Mouse (Mus musculus): ENCODE data around the gene Zfp978.
"Not testable (repeated sequence)": the region's sequence is repeated elsewhere in the genome, so short reads cannot be mapped to it uniquely, and the experiment has no call there.

Zfp978 gene

GRCm38 (mm10) chr4:147361003-147361402, at the start of gene Zfp978:
Gene Zfp978, plus strand, starts transcription at chr4:147361303.
- not testable (repeated sequence) for DNase-seq

DNA sequence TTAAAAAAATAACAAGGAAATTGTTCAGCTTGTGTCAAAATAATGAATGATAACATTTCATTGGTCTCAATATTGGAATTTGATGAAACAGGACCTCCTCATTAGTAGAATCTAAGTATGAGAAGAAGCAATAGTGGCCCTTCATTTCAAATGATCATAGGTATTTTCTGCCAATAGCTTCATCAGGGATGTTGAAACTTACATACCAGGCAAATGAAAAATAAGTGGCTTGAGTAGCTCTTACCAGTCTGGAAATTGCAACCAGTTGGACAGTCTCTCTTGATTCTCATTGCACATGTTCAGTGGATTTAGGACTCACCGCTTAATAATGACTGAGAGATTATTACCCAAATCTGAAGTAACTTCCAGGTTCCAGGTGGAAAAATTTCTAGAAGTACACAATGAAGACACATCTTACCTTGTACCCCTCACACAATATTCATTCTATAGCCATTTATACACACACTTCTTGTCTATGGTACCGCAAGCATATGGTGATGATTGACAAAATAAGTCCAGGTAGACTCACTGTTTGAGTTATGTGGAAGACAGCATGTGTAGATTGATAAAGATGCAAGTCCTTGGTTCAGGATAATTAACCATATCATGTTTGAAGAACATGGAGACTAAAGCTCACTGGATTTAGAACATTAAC, 25.9 kb upstream of the Zfp978 start:
- DNase-seq: not testable (repeated sequence)

DNA sequence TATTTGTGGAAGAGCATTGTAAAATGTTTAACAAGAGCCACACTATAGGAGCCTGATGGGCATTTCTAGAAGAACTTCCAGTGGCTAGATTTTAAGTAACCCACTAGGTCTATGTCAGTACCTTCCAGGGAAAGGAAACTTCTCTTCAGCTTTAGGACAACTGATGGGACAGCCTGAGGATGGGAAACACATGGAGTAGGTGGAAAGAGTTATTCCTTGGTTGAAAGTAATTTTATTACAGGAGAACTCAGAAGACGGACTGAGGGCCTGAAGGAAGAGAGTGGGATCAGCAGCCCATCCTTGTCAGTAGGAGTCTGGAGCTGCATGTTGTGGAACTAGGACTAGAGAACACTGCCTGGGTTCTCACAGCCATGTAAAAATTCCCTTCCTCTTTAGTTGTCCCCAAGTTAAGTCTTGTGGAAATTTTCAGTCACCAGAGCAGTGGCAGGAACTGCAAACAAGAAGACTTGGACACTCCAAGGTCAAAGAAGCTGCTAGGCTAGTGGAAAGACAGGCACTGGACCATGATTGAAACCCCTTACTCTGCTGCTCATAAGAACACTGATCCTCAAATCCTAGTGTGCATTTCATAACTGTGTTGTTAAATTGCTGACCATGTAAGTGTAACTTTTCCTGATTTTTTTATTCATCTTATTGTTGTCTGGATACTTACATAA, 25.3 kb upstream of the Zfp978 start:
- DNase-seq: not testable (repeated sequence)

- DNase-seq: not testable (repeated sequence)
Observed at GRCm38 (mm10) chr4:147336368-147337195, 24.5 kb upstream of the Zfp978 start.

DNA sequence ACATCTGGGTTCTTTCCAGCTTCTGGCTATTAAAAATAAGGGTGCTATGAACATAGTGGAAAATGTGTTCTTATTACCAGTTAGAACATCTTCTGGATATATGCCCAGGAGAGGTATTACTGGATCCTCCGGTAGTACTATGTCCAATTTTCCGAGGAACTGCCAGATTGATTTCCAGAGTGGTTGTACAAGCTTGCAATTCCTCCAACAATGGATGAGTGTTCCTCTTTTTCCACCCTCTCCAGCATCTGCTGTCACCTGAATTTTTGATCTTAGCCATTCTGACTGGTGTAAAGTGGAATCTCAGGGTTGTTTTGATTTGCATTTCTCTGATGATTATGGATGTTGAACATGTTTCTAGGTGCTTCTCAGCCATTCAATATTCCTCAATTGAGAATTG, 23.6 kb upstream of the Zfp978 start:
- not testable (repeated sequence) for DNase-seq

DNA sequence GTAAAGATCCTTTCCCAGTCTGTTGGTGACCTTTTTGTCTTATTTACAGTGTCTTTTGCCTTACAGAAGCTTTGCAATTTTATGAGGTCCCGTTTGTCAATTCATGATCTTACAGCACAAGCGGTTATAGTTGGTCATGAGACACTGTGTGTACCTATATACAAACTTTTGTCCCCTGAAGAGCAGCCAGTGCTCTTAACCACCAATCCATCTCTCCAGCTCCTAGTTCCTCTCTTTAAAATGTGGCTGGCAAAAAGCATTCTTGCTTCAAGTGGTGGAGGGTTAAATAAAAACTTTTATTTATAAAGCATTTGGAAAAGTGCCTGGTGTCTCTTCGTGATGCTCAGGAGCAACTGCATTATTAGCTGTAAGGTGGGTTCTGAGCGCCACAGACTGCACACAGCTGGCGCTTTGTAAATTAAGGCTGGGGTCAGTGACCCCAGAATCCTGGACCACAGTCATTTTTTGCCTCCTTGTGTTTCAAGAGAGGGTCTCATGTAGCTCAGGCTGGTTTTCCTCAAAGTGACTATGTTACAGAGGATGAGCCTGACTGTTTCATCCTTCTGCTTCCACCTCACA, 23.0 kb upstream of the Zfp978 start:
- no peak for DNase-seq

- DNase-seq: not testable (repeated sequence)
Observed at GRCm38 (mm10) chr4:147338706-147339105, 22.4 kb upstream of the Zfp978 start.

DNA sequence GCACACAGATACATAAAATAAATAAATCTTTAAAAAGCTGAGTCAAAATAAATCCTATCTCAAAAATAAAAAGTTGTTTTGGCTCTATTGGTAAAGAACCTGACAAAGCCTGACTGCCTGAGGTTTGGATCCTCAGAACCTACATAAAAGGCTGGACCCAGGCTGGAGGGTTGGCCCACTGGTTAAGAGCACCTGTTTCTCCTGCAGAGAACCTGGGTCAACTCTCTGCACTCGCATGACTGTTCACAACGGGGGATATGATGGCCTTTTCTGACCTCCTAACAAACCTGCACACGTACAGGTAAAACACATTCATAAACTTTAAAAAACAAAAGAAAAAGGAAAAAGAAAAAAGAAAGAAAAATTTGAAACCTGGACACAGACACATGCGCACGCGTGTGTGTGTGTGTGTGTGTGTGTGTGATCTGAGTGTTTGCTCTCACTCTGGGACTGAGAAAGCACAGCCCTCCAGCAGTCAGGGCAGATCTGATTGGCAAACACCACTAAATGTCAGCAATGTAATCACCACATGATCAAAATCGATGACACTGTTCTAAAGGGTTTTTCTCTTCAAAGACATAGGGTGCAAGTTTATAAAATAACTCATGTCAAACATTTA, 21.4 kb upstream of the Zfp978 start:
- DNase-seq: not testable (repeated sequence)

- DNase-seq: not testable (repeated sequence)
Observed at GRCm38 (mm10) chr4:147340236-147340635, 20.9 kb upstream of the Zfp978 start.

DNA sequence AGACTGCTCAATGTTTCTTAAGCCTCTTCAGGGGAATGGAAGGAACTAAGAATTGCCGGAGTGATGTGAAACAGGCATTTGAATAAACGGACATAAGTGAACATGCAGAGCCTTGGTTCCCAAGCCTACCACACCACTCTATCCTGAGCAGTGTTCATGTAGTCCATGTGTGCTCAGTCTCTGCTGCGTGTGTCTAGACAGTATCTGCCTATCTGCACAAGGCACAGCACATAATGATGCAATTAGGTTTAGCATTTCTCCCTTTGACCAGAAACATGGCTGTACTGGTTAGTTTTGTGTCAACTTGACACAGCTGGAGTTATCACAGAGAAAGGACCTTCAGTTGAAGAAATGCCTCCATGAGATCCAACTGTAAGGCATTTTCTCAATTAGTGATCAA, 20.2 kb upstream of the Zfp978 start:
- DNase-seq: not testable (repeated sequence)

DNA sequence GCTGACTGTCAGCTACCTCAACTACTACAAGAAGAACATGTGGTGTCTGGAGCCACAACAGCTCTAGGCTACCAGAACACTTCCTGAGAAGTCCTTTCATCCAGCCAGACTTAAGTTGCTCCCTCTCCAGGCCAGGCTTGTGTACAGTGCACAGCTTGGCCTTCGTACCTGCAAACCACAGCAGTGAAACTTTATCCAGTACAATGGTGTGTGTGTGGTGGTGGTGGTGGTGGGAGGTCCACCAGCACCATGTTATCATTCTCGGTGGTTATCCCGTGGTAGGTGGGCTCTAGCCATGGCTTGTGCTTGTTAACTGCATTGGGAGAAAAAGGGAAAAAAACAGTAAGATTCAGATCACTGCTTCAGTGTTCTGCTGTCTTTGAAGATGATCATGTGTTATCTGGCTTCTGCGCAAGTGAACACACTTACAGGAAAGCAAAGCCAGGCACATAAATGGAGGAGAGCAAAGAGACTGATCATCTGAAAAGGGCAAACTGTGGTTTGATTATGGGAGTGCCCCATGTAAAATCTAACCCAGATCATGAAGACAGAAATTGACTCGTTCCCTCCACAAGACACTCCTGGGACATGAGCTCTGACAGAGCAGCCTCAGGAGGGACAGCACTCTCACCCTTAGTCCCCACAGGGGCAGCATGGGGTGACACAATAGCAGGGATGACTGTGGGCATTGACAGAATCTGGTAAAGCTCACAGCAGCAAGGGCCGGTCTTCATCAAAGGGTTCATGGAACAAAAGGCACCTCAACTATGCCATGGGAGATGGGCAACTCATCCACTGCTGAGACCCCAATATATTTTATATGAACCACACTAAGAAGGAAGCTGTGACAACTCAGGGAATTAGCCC, 17.8 kb upstream of the Zfp978 start:
- DNase-seq: not testable (repeated sequence)

DNA sequence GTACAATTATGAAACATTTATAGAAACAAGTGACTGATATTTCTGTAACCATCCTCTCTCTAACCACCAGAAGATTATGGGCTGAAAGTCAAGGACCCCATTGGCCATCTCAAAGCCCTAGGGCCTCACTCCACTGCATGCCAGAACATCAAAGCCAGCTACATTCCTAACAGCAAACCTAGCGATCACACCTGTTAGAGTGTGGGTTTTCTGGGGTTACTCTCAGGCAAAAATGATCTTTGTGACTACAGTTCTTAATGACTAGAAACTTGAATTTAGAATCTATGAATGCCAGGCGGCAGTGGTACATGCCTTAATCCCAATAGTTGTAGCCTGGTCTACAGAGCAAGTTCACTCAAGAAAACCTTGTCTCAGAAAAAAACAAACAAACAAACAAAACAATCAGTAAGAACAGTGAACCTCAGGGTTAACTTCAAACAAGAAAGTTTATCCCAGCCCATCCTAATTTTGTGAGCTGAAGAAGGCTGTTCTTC, 16.0 kb upstream of the Zfp978 start:
- DNase-seq: not testable (repeated sequence)

GRCm38 (mm10) chr4:147346361-147347035, 14.6 kb upstream of the Zfp978 start:
- DNase-seq: not testable (repeated sequence)

DNA sequence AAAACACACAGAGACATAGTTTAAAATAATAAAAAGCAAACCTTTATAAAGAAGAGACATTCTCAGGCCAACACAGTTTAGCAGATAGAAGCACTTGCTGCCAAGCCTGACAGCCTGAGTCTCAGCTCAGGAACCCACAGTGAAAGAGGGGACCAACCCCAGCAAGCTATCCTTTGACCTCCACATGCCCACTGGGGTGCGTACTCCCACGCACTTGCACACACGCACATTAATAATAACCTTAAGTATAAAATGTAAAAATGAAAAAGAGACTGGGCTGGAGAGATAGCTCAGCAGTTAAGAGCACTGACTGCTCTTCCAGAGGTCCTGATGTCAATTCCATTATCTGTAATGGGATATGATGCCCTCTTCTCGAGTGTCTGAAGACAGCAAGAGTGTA, 13.8 kb upstream of the Zfp978 start:
- DNase-seq: not testable (repeated sequence)

DNA sequence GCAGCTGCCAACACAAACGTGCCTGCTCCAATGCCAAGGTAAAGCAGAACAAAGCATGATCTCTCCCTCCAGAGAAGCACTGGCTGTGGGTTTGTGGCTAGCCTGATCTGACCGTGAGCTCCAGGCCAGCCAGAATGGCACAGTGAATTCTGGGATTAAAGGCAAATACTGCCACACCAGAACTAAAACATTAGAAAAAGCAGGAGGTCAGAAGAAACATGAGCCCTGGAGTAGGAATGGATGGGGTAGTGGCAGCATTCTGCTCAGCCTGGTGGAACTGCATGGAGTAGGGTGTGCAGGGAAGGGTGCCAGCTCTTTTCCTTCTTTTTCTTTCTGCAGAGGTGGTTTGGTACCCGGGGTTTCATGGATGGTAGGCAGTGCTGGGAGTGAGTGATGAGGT, 13.2 kb upstream of the Zfp978 start:
- not testable (repeated sequence) for DNase-seq

GRCm38 (mm10) chr4:147348401-147348800, 12.7 kb upstream of the Zfp978 start:
- not testable (repeated sequence) for DNase-seq

DNA sequence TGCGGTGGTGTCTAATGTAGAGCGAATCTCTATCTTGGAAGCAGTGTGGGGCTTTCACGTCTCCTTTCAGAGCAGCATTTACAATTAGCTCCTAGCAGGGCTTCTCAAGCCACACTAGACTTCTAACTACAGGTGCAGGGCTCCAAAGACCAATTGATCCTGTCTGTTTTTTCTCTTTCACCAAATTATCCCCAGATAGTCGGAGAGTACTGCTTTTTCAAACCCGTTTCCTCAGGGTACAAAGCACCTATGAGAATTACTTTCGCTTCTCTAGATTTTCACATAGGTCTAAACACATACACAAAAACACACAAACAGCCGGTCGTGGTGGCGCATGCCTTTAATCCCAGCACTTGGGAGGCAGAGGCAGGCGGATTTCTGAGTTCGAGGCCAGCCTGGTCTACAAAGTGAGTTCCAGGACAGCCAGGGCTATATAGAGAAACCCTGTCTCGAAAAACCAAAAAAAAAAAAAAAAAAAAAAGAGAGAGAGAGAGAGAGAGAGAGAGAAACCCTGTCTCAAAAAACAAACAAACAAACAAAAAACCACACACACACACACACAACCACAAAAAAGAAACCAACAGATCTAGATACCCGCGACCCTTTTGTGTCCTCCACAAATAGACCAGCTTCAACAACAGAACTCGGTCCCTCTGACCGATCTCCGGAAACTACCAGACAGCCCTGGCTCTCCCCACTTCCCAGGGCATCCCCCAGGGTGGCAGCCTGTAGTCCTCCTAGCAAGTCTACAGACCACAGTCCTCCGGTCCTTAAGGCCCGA, 12.0 kb upstream of the Zfp978 start:
- not testable (repeated sequence) for DNase-seq

DNA sequence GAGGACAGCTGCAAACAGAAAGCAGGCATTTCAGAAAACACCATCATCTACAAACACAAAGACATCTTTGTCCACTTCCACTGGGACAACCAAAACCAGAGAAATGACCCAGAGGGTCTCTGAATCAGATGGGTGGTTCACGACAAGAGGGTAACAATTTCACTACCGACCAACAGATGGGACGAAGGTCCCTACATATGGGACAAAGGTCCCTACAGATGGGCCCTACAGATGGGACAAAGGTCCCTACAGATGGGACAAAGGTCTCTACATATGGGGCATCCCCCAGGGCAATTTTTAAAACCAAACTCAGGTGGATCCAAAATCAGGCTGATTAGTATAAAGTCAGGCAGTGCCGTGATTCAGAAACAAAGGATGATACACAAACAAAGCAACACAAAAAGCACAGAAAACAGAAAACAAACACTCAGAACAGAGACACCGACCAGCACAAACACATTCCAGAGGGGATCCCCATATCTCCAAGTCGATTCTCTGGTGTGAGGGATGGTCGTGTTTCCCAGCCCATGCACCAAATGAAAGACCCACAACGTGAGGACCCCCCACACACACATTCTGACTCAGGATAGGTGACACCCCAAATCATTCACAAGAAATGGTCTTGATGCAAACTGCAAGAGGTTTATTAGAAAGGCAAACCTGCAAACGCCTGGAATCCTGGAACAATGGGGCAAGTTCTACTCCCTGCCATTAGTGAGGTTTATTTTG, 11.3 kb upstream of the Zfp978 start:
- not testable (repeated sequence) for DNase-seq

- DNase-seq: not testable (repeated sequence)
Observed at GRCm38 (mm10) chr4:147350541-147350940, 10.6 kb upstream of the Zfp978 start.
